Mouse (Mus musculus): ENCODE results near the gene Zcchc13.
A peak's percentile ranks its signal among the peaks of the same experiment; 100 is the strongest.

The Zcchc13 gene

DNA sequence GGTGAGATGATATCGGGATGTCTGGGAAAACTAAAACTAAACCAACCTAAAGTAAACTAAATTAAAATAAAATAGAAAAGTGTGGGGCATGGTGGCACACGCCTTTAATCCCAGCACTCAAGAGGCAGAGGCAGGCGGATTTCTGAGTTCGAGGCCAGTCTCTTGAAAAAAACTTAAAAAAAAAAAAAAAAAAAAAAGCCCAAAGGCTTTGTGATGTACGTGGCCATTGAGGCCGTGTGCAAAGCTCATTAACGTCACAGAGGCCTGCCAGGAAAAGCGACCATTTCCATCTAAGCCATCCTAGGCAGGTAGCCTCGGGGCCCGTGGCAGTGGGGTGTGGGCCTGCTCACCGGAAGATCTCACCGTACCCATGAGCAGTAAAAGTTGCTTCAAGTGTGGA is at the start of gene Zcchc13:
Gene Zcchc13 (plus strand): TSS at position 284 of the 400 bp plus-strand sequence.
- no peak for DNase-seq

DNA sequence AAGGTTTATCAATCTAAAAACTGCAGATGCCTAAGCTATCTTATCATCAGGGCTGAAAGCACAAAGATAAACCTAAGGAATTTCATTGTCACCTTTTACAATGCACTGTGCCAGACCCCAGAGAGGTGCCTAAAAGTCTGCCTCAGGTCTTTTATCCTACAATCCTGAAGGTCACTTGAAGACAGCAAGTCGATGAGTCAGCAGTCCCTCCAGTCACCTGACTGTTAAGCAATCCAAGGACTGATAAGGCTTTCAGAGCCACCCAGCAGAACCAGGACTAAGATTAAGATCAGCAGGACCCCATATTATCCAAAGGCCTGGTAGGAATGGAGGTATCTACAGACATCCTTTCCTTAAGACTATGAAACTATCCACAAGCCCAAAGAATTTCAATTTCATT is 46.1 kb upstream of the Zcchc13 start:
- no peak for DNase-seq

DNA sequence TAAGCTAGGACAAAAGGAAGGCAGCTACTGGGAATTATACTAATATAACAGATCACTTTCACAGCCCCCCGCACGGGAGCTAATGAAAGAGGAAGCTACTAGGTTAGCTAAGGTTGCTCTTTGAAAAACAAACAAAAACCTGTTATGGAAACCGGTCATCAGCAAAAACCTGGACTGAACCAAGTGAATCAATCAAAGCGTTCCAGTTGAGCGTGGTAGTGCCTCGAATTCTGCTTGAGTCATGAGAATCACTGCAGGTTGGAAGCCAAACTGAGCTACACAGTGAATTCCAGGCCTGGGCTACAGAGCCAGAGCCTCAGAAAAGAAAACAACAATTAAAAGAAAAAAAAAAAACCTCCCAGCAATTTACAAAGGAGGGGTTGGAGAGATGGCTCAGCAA is 38.3 kb upstream of the Zcchc13 start:
- DNase-seq, result no peak

DNA sequence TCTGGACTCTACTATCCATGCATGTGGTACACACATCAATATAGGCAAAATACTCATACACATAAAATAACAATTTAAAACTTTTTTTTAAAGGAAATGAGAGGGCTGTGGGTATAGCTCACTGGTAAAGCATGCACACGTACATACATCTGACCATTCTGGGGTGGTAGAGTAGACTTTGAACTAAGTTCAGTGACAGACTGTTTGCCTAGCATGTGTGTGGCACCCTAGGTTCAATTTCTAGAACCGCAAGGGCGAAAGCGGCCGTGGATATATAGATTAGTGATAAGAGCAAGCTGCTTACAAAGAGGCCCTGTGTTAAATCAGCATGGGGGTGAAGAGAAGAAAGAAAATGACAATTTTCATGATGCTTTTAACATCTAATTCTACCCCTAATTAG is 27.8 kb upstream of the Zcchc13 start:
- DNase-seq, result no peak

DNA sequence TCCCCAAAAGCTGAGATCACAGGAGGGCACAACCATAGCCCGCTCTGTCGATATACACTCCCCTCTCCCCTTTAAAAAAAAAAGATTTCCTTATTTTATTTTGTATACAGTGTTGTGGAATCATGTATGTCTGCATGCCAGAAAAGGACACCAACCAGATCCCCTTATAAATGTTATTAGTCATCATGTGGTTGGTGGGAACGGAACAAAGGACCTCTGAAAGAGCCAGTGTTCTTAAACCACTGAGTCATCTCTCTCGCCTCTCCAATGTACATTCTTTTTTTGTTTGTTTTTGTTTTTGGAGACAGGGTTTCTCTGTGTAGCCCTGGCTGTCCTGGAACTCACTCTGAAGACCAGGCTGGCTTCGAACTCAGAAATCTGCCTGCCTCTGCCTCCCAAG is 26.2 kb upstream of the Zcchc13 start:
- no peak for DNase-seq

DNA sequence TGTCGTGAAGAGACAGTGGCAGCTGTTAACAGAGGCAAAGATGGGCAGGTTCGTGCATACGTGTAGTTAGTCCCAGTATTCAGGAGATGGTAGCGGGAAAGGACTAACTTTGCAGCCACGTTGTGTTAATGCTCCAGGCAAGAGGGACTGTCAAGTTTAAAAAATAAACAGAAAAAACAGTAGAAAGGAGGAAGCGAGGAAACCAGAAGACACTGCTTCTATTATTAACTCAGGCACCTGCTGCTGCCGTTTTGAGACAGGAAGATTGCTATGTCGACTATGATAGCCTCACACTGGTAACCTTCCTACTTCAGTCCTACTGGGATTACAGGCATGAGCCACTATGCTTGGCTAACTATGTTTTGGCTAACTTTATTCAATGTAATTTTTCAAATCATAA is 24.9 kb upstream of the Zcchc13 start:
- DNase-seq, result no peak

DNA sequence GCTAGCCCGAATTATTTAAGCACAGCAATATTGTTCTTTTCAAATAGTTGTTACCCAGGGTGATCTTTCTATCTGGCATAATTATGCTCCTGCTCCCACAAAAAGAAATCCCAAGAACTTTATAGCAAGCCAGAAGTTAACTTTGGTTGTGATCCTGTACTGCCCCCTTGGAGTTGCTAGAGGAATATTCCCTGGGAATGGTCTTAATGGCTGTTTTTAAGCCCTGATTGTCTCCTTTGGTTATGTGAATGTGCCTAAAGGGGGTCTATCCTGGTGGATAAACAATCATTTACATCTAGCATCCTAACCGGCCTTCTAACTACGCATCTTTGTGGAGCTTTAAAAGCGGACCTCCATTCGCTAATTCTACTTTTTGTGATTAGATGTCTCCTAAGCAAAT is 20.0 kb upstream of the Zcchc13 start:
- no peak for DNase-seq

DNA sequence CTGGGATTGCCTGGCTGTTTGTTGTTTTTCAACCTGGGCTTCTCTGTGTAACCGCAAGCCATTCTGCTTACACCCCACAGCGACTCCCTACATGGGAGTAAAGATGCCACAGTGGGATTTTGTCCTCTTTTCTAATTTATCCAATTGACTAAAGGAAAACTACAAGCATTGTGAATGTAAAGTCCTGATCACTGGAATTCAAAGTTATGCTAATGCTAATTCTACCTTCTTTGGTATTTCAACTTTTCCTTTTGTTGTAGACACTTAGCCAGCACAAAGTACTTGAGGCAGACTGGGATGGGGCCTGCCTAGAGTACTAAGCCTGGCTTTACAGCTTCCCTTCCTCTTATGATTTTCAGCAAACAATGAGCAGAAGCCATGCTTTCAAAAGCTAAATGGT is 18.9 kb upstream of the Zcchc13 start:
- DNase-seq, result no peak

DNA sequence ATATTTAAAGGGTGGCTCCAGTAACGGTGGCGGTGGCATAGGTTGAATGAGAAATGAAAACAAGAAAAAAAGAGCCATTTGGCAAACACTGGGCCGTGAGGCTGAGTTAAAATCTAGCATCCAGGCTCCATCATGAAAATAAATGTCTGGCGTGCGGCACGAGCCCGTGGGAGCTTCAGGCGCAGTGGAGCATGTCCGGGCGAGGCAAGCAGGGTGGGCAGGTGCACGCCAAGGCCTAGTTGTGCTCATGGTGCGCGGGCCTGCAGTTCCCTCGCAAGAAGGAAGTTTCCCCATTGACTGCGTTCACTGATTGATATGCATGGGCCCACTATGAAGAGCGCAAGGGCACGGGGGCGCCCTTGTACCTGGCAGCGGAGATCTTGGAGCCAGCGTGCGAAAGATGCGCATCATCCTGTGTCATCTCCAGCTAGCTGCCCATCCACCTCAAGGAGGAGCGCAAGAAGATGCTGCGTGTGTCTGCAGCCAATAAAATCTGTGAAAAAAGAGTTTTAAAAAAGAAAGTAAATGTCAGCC is 15.6 kb upstream of the Zcchc13 start:
- DNase-seq, result no peak

DNA sequence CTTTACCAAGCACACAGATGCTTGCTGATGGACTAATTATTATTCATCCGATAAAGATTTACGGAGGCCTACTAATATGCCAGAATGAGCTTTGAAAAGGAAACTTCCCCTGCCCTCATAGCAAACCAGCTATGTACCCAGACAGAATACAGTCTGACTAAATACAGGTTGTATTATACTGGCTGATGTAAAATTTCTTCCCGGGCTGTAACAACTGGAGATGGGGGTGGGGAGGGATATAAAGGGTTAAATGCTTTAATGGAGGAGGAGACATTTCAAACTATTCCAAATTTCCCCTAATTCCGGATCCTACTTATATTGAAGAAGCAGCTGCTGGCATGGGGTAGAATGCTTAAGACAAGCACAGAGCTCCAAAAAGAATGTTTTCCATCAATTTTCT is 14.9 kb upstream of the Zcchc13 start:
- no peak for DNase-seq

DNA sequence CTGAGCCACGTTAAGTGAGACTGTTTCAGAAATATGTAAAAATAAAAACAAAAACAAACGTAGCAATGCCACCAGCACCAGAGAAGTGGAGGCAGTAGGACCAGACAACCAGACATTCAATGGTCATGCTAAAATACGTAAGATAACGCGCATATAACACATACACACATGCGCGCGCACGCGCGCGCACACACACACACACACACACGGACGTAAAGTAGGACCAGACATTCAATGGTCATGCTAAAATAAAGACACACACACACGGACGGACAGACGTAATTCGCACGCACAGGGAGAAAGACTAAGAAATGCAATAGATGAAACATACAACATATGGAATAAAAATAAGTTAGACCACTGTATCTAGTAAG is 14.2 kb upstream of the Zcchc13 start:
- peak; percentile 42 for DNase-seq

DNA sequence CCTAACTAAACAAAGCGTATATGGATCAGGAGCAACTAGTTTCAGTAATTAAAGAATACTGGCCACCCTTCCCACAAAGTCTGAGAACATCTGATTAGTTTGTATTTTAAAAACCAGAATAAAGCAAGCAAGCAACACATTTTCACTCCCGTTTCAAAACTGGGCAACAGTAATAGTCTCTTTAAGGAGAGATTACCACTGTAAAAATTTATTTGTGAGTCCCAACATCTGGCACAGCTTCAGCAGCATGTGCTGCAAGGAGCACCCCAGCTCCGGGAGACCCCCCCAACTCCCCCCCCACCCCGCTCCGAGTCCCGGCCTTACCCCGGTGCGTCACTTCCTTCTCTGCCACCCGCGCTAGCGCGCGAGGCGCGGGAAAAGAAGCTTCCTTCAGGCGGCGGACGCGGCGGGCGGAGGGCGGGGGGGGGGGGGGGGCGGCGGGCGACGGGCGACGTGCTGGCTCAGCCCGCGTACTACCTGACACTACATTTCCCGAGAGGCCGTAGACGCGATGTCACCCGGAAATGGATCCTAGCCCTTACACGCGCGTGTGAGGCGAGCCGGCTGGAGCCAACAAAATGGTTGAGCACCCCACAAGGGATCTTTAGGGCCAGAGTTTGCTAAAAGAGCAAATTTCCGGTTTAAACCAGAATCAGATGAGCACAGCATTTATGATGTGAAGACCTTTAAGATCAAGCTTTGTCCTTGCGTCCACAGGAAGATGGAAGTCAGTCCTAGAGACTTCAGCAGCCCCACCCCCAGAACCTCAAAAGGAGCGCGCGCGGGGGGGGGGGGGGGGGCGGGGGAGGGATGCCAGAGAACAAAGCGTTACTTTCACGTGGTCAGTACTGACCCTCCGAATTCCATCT is 13.6 kb upstream of the Zcchc13 start:
- DNase-seq, result peak; percentile 86

DNA sequence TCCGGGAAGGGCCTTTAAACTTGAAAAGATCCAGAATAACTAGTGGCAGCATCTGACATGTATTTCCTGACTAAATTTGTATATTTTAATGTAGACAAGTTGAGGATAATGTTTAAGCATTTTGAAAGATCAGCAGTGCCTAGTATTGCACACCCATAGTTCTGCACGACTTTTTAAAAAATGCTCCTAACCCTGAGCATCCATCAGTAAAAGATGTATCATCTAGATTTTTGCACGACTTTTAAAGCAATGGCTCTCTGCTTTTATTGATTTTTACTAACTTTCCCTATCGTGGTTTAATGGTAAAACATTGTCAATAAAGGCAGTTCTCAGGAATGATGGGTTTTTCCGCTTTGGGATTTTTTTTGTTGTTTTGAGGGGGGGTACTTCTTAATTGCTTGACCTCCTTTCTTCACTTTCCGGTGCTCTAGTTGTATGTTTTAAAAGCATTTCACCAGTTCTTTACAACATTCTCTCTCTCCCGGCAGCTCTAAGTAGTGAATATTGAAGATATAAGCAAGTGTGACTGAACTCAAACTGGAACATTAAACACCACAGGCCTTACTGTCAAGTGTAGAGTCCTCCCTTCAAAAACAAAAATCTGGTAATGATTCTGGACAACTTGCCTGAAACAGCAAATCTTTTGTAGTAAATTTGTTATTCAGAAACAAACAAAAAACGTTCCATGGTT is 12.8 kb upstream of the Zcchc13 start:
- no peak for DNase-seq

DNA sequence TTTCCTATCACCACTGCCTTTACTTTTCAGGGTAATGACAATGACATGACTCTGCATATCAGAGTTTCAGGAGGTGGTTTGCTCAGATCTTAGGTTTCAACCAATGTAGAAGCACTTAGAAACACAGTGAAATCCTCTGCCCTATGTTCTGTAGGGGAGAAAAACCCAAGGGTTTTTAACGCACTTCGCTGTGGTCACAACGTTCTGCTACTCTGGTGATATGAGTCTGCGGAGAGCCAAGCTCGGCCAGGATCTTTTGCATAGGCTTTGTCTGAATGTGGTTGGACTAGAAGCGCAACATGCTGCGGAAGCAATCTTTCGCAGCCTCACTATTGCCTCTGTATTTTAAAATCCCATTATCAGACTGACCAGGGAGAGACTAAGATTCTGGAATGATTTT is 8.6 kb upstream of the Zcchc13 start:
- DNase-seq, result no peak

DNA sequence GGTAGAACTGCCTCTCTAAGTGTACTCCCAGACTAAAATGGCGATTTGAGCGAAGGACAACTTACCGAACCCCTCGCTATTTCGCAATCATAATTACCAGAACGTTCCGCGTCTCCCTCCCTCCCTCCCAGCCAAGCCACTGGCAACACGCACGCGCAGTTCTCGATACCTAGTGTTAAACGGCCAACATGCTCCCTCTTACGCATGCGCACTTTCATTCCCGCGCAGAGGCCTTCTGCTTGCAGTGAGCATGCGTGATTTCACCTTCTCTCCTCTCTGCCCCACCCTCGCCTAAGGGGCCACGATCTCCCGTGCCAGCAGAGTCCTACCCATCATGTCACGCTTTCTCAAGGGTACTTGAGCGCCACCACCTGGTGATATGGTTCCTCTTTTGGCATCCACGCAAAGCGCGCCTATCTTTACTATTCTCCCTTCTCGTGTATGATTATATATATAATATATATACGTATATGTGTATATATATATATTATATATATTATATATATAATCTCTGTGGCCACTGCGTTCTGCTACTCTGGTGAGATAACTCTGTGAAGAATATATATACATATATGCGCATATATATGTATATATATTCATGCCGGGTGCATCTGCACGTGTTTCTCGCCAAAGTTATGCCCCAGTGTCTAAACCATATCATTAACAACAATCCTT is 8.0 kb upstream of the Zcchc13 start:
- DNase-seq, result peak; percentile 97

DNA sequence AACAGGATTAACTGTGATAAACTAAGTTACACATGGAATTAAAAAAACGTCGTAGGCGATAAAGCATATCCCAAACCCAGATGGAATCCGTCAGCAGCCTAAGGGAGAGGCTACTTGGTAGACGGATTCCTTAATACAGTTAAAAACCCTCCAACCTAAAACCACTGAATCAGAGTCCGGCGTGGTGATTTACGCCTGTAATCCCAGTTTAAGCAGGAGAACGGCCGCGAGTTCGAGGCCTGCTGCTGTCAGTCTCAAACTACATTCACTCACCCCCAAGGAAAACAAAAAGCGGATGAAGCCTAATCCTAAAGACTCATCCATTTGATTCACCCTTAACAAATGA is 7.5 kb upstream of the Zcchc13 start:
- no peak for DNase-seq

DNA sequence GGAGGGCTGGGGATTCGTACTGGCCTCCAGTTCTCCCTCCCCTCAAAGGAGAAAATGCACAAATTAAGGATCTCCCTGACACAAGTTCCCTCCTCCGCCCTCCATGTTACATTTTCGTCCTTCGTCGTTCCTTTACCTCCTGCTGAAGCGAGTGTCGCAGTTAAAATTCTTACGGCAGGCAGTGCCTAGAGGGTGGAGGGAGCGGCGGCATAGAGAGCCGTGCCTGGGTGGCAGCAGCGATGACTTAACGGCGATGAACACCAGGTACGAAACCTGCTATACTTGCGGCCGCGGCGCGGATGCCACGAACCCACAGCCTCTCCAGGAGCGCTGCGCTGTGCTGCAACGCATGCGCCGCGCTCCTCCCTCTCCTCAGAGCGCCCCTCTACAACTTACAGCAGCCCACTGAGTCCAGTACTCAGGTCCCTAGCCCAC is 7.0 kb upstream of the Zcchc13 start:
- no peak for DNase-seq

DNA sequence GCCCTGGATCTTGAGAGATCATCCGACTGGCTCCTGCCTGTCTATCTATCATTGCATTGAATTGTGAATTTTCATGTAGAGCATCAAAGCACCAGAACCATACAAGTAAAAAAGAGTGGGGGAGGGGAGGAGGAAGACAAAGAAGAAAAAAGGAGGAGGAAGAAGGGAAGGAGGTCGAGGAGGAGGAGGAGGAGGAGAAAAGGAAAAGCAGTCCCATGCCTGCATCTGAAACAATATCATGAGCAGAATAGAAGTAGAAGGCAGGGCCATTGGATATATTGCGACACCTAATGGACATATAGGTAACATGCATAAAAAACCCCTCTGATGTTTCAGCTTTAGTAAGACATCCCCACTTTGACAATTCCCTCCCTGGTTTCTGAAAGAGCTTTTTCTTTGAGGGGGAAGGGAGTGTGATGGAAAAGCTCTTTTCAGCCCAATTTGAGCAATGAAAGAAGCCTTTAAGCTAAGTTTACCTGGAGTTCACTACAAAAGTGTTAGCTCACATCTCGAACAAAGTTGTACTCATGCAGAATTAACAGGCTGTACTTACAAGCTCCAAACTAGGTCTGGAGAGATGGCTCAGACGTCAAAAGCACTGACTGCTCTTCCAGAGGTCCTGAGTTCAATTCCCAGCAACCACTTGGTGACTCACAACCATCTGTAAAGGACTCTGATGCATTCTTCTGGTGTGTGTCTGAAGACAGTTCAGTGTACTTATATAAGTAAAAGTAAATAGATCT is 5.8 kb upstream of the Zcchc13 start:
- no peak for DNase-seq

DNA sequence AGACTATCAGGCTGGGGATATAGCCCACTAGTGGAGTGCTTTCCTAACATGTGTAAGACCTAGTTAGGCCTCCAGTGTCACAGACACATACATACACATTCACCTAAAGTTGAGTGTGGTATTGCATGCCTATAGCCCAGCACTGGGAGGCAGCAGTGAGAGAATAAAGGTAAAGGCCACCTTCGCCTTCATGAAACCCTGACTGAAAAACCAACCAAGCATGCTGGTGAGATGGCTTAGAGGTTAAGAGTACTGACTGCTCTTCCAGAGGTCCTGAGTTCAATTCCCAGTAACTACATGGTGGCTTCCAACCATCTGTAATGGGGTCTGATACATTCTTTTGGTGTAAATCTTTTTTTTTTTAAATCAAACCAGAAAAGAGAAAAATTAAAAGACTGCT is 1.5 kb upstream of the Zcchc13 start:
- DNase-seq, result no peak

DNA sequence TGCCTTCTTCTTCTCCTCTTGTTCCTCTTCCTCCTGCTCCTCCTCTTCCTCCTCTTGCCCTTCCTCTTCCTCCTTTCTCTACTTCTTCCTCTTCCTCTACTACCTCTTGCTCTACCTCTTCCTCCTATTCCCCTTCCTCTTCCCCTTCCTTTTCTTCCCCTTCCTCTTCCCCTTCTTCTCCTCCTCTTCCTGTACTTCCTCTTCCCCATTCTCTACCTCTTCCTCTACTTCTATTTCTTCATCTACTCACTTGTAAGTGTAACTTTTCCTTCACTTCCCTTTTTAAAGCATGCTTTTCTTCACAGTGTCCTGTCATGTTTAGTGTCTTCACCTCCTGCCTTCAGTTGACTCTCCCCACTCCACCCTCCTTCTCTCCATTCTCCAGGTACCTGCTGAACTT is 3.5 kb downstream of the Zcchc13 start:
- DNase-seq, result no peak

DNA sequence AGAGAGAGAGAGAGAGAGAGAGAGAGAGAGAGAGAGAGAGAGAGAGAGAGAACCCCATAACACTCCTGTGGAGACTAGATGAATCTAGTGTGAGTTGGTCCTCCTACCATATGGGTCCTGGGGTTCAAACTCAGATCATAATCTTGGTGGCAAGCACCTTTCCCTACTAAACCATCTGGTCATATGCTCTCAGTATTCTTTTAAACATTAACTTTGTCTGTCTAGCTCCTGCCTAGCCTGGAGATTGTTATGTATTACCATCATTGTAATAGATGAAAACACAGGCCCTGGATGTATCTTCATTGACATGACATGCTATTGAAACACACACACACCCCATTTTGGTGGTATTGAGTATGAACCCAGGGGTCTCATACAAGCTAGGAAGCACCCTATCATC is 5.6 kb downstream of the Zcchc13 start:
- DNase-seq, result no peak

DNA sequence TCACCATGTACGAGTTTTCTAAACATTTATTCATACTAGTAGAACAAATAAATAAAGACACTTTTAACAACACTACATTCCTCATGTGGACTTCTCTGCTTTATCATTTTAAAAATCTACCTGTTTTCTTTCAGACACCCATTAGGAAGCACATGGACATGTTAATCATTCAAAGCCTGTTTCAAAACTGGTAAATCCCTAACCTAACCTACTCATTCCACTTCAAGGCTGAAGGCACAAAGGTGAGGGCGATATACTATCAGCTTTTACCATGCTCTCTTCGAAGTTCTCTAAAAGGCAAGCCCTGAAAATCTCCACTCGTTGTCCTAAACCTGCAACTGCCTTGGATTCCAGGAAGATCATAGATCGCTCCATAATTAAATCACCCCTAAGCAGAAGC is 8.2 kb downstream of the Zcchc13 start:
- no peak for DNase-seq

DNA sequence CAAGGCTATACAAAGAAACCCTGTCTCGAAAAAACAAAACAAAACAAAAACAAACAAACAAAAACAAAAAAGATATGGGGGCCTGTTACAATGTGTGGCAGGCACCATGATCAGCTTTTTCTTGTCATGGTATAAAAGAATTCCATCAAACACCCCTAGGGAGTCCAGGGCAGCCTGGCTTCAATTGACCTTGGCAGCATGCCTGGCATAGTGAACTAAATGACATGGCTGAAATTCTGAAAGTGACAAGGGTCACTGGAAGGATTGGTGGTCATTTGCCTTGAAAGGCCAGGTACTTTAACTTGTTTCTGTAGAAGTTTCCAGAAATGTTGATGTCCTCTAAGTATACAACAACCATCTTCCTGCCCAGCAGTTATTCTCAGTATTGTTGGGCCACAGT is 13.9 kb downstream of the Zcchc13 start:
- no peak for DNase-seq

Data from layer of hippocampus, adult 9-11 months (tissue).